Mouse (Mus musculus) small intestine, adult 2 months (tissue): ENCODE measurements around the gene Dhx57.

Experiments
- CTCF ChIP-seq: fragments of 200-500 bp; IDR thresholded peaks from 2 replicates; pipeline ENCODE4 v1.5.1; 2012; ENCODE audit warnings: low read depth, mild to moderate bottlenecking, control low read depth, inconsistent platforms, low read length, moderate library complexity, mixed read lengths; ENCODE audit not compliant: insufficient replicate concordance, insufficient read length; ENCODE audit errors: extremely low read depth
- POLR2A ChIP-seq: fragments of 200-500 bp; IDR thresholded peaks from 2 replicates; pipeline ENCODE4 v1.6.1; 2012; ENCODE audit warnings: low read depth, mild to moderate bottlenecking, control low read depth, inconsistent platforms, low read length, moderate library complexity

GRCm38 (mm10) chr17:80290074-80290657 is at the start of gene Dhx57, which contains the start of gene Morn2:
- TF ChIP-seq CTCF, result no peak
- TF ChIP-seq POLR2A, result peak; percentile 46; the same call in 1 of the 2 replicates
